Mouse (Mus musculus) ZHBTc4 (cell line): ENCODE measurements around the gene Tatdn3.
"Not testable (repeated sequence)": the region's sequence is repeated elsewhere in the genome, so short reads cannot be mapped to it uniquely, and the experiment has no call there.

Source experiments
- DNase-seq: peaks from one replicate; pipeline ENCODE4 v3.0.0-alpha.2; 2011; ENCODE audit warnings: low read depth, low spot score

Gene Tatdn3

GRCm38 (mm10) chr1:191035649-191036048 is 27.1 kb downstream of the Tatdn3 start:
- peak; percentile 53 for DNase-seq

DNA sequence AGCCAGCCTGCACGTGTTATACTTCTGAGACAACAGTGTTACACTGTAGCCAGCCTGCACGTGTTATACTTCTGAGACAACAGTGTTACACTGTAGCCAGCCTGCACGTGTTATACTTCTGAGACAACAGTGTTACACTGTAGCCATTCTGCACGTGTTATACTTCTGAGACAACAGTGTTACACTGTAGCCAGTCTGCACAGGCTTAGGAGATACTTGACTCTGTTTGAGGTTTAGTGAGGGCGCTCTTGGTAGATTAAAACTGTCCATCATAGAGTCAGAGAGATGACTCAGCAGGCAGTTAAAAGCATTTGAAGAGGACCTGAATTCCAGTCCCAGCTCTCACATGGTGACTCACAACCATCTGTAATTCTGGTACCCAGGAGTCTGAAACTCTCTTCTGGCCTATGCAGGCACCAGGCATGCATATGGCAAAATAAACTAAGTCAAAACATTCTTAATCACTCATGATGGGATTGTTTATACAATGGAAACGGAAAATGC is 31.8 kb downstream of the Tatdn3 start:
- DNase-seq = not testable (repeated sequence)

DNA sequence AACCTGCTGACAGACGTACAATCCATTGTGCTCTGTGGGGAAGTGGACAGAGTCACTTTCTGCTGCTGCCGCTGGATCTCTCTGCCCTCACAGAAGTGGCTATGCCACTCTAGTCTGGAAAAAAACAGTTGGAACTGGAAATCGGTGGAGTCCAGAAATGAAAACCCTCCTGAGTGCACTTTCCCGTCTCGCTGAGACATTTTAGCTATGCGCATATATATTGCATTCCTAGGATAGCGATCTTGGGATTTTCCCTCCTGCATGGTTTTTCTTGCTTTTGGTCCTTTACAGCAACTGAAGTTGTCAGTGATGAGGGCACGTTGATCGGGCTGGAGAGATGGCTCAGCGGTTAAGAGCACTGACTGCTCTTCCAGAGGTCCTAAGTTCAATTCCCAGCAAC is 32.5 kb downstream of the Tatdn3 start:
- peak; percentile 54 for DNase-seq

GRCm38 (mm10) chr1:191026021-191026713 is 36.6 kb downstream of the Tatdn3 start, which contains the start of gene Flvcr1:
Gene Flvcr1, minus strand, starts transcription at chr1:191026158.
- peak; percentile 100 for DNase-seq

GRCm38 (mm10) chr1:191025016-191026012 is 37.4 kb downstream of the Tatdn3 start:
- DNase-seq = peak; percentile 56

- DNase-seq = not testable (repeated sequence)
Measured at GRCm38 (mm10) chr1:191023806-191024205, 38.9 kb downstream of the Tatdn3 start.

DNA sequence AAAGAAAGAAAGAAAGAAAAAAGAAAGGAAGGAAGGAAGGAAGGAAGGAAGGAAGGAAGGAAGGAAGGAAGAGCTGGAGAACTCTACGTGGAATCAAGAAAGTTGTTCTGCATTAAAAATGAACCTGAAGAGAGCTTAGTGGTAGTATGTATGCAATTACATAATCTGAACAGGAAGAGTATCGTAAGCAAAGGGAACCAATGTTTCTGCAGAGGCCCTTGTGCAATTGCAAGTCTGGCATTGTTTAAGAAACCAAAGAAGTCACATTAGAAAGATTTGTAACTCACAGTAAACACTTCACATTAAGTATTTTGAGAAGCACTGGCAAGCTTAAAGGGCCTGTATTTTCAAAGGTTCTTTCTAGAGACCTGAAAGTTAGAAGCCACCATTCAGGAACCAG is 39.6 kb downstream of the Tatdn3 start:
- no peak for DNase-seq

GRCm38 (mm10) chr1:191021016-191021415 is 41.7 kb downstream of the Tatdn3 start:
- no peak for DNase-seq

- DNase-seq = no peak
Measured at GRCm38 (mm10) chr1:191020217-191020924, 42.4 kb downstream of the Tatdn3 start.

GRCm38 (mm10) chr1:191019803-191020202 is 42.9 kb downstream of the Tatdn3 start:
- DNase-seq = no peak

DNA sequence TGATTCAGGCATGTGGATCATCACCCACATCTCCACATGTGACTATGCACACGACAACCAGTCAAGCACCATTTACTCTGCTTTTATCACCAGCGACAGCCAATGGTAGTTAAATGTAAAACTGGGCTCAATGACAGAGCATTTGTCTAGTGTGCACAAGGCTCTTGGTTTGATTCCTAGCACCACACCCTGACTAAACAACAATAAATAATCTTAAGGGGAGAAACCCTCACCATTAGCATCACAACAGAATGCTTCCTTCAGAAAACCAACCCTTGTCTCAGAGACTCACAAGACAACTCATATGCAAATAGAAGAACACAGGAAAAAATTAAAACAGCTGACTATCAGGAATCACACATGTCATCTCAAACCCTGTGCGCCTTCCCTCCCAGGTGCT is 48.5 kb downstream of the Tatdn3 start:
- peak; percentile 69 for DNase-seq

DNA sequence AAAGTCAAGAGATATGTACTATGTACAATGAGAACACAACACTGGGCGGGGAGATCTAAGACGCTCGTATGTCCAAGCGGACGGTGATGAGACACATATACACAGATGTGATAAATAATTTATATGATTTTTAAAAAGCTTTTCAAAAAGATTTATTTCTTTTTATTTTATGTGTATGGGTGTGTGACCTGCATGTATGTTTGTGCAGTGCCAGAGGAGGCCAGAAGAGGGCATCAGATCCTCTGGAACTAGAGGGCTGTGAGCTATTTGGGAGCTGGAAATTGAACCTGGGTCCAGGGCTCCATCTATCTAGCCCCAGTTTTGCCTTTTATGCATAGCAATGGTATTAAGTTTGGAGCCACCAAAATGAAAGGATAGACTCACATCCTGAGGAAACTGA is 54.0 kb downstream of the Tatdn3 start:
- DNase-seq = peak; percentile 55

DNA sequence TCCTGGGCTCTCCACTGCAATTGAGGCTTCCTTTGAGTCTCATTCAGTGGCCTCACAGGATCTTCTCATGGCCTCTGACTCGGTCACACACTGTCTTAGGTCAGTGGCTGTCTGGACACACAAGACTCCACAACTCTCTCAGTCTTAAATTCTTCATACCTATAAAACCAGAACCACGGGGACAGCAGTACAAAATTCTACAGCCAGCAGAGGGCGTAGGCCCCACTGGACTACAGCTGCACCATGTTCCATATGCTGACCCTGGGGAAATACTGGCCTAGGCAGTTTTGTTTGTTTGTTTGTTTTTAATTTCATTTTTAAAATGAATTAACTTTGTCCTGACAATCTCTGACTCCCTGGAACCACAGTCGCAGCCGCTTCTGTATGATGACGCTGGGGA is 60.5 kb downstream of the Tatdn3 start:
- no peak for DNase-seq

GRCm38 (mm10) chr1:191000686-191001085 is 62.0 kb downstream of the Tatdn3 start:
- DNase-seq = no peak

DNA sequence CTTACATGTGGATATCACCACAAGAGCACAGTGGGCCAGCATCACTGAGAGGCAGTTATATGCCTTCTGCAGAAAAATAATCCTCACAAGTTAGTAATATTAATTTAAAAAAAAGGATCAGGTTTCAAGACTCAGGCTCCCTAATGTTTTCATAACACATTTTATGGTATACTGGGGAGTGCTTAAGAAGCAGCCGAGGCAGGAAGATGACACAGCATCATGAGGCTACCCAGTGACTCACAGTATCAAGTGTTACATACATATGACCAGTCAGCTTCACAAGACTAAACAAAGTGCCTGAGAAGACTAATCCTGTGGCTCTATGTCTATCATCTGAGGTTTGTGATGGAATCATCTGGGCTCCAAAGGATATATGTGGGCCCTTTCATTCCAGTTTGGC is 64.7 kb downstream of the Tatdn3 start:
- no peak for DNase-seq

DNA sequence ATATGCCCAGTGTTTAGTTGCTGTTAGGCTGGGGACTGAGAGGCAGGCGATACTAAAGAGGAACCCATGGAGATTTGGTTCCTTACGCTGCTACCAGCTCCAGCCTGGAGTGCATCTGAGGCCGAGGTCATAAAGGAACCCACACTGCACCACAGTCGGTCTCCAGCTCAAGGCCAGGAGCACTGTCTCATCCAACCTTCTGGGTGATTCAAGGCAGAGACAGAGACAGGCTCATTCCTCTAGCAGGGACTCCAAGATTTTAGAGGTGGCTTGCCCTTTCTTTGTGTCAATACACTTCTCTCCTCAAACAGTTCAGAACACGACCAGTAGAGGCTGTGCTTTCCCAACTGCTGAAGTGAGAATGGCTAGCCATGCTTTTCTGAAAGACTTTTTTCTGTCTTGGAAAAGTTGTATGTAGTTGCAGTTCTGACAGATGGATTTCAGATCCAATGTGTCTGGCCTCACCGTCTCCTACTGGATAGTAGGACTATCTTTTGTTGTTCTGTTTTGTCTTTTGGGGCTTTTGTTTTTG is 66.3 kb downstream of the Tatdn3 start:
- DNase-seq = no peak
